Mouse (Mus musculus): ENCODE results near the gene Atp4b.
A peak's percentile ranks its signal among the peaks of the same experiment; 100 is the strongest.
"Not testable (repeated sequence)": the region's sequence is repeated elsewhere in the genome, so short reads cannot be mapped to it uniquely, and the experiment has no call there.

The Atp4b gene

GRCm38 (mm10) chr8:13382999-13383398 is 13.6 kb downstream of the Atp4b start:
- DNase-seq (ENCODE audit: low spot score in 2 of 2) = no peak

- DNase-seq (ENCODE audit: low spot score in 2 of 2) = no peak
Observed at GRCm38 (mm10) chr8:13382536-13382935, 14.1 kb downstream of the Atp4b start.

GRCm38 (mm10) chr8:13381630-13382029 is 15.0 kb downstream of the Atp4b start:
- no peak for DNase-seq (ENCODE audit: low spot score in 2 of 2)

- DNase-seq (ENCODE audit: low spot score in 2 of 2) = no peak
Observed at GRCm38 (mm10) chr8:13373151-13373662, 23.4 kb downstream of the Atp4b start.

GRCm38 (mm10) chr8:13361865-13362264 is 34.8 kb downstream of the Atp4b start:
- DNase-seq (ENCODE audit: low spot score in 2 of 2) = no peak

- DNase-seq (ENCODE audit: low spot score in 2 of 2) = no peak
Observed at GRCm38 (mm10) chr8:13360213-13360612, 36.4 kb downstream of the Atp4b start.

GRCm38 (mm10) chr8:13356681-13357080 is 39.9 kb downstream of the Atp4b start:
- no peak for DNase-seq (ENCODE audit: low spot score in 2 of 2)

- DNase-seq (ENCODE audit: low spot score in 2 of 2) = no peak
Observed at GRCm38 (mm10) chr8:13356221-13356620, 40.4 kb downstream of the Atp4b start.

GRCm38 (mm10) chr8:13353883-13354282 is 42.7 kb downstream of the Atp4b start:
- no peak for DNase-seq (ENCODE audit: low spot score in 2 of 2)

- no peak for DNase-seq (ENCODE audit: low spot score in 2 of 2)
Observed at GRCm38 (mm10) chr8:13353155-13353833, 43.3 kb downstream of the Atp4b start.

GRCm38 (mm10) chr8:13352601-13353000 is 44.0 kb downstream of the Atp4b start:
- DNase-seq (ENCODE audit: low spot score in 2 of 2) = no peak

- DNase-seq (ENCODE audit: low spot score in 2 of 2) = no peak
Observed at GRCm38 (mm10) chr8:13351593-13351992, 45.0 kb downstream of the Atp4b start.

- DNase-seq (ENCODE audit: low spot score in 2 of 2) = no peak
Observed at GRCm38 (mm10) chr8:13350052-13350451, 46.6 kb downstream of the Atp4b start.

- no peak for DNase-seq (ENCODE audit: low spot score in 2 of 2)
Observed at GRCm38 (mm10) chr8:13343134-13343533, 53.5 kb downstream of the Atp4b start.

GRCm38 (mm10) chr8:13342340-13342739 is 54.3 kb downstream of the Atp4b start:
- no peak for DNase-seq (ENCODE audit: low spot score in 2 of 2)

- no peak for DNase-seq (ENCODE audit: low spot score in 2 of 2)
Observed at GRCm38 (mm10) chr8:13340650-13341049, 56.0 kb downstream of the Atp4b start.

GRCm38 (mm10) chr8:13339646-13339990 is 57.0 kb downstream of the Atp4b start:
- no peak for DNase-seq (ENCODE audit: low spot score in 2 of 2)

- peak; percentile 28 to 41 for DNase-seq (ENCODE audit: low spot score in 2 of 2)
Observed at GRCm38 (mm10) chr8:13338901-13339645, 57.6 kb downstream of the Atp4b start.

GRCm38 (mm10) chr8:13338255-13338860 is 58.3 kb downstream of the Atp4b start, which contains the start of gene Tfdp1:
Tfdp1 (plus strand) TSS chr8:13338751.
- DNase-seq (ENCODE audit: low spot score in 2 of 2) = peak; percentile 83 to 84

- DNase-seq (ENCODE audit: low spot score in 2 of 2) = no peak
Observed at GRCm38 (mm10) chr8:13337678-13338077, 58.9 kb downstream of the Atp4b start.

- DNase-seq (ENCODE audit: low spot score in 2 of 2) = not testable (repeated sequence)
Observed at GRCm38 (mm10) chr8:13337245-13337644, 59.4 kb downstream of the Atp4b start.
